Mouse (Mus musculus): ENCODE measurements around the gene Cltrn. TPM values are rescaled to one million over a fixed set of nuclear protein-coding genes. Genes with fewer than 3 reads are reported as not detected.

Gene Cltrn
- polyA plus RNA-seq (2021), result not detected

DNA sequence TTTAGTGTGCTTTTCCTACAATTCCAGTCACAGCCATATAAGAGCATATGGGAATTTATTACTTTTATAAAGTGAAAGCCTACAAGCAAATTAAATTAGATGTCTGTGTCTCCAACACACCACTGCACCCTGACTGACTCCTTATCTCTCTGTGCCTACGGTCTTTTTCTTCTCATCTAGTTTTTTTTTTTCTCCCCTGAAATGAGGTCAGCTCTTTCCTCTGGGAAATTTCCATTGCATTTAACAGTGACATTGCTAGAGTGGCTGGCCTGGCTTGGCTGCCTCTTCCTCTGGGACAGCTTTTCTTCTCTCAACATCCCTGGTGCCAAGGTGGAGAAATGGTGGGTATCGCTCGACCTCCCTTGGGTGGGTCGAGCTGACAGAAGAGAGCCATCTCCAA, at the start of gene Cltrn:
Gene Cltrn, plus strand, starts transcription at position 249 of the 400 bp plus-strand sequence.
- POLR2A ChIA-PET, result no interaction called here
- no peaks in the 10 kb centered on the region for H3K27me3 ChIP-seq
- CTCF ChIA-PET, result no interaction called here
- DNase-seq (ENCODE audit: low read depth, low spot score), result no peak
- in situ Hi-C loops (cut with MboI; ENCODE audit: low pct_unique_long_range_greater_than_20kb), result loop anchor here (10.0 kb wide), 1 partner anchor 356 kb away; no protein-coding TSS in a partner anchor
- no peak for TF ChIP-seq CTCF (IDR thresholded peaks at IDR 0.05)
- ATAC-seq, result no peak

DNA sequence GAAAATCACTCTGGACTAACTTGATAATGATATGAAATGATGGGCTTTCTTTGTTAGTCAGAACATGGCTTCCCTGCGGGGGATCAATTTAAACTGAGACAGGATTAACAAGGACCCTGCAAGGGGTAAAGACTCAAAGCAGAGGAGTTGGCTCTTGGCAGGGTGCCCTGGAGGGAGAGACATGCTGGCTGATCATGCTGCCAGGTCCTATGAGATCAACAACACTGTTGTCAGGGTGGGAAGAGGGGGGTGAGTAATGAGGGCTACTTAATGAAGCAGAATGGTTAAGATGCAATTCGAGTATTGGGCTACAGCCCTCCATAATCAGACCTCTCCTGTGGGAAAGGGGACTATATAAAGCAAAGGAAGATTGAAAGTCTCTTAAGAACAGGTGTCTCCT, 49.7 kb upstream of the Cltrn start:
- peaks cover 3% of the 10 kb centered on the region for H3K27me3 ChIP-seq
- CTCF ChIA-PET, result no interaction called here
- peak; percentile 51 for ATAC-seq
- no peak for TF ChIP-seq CTCF (IDR thresholded peaks at IDR 0.05)
- DNase-seq (ENCODE audit: low read depth, low spot score), result no peak
- POLR2A ChIA-PET, result no interaction called here
- in situ Hi-C loops (cut with MboI; ENCODE audit: low pct_unique_long_range_greater_than_20kb), result no loop called here

- ATAC-seq, result no peak
- TF ChIP-seq CTCF (IDR thresholded peaks at IDR 0.05), result no peak
- ChIA-PET CTCF (no interaction called here), POLR2A (no interaction called here)
- in situ Hi-C loops (cut with MboI; ENCODE audit: low pct_unique_long_range_greater_than_20kb), result no loop called here
- peaks cover 3% of the 10 kb centered on the region for H3K27me3 ChIP-seq
- DNase-seq (ENCODE audit: low read depth, low spot score), result no peak
These were observed 46.6 kb upstream of the Cltrn start for GRCm38 (mm10) chrX:164042069-164042468.

DNA sequence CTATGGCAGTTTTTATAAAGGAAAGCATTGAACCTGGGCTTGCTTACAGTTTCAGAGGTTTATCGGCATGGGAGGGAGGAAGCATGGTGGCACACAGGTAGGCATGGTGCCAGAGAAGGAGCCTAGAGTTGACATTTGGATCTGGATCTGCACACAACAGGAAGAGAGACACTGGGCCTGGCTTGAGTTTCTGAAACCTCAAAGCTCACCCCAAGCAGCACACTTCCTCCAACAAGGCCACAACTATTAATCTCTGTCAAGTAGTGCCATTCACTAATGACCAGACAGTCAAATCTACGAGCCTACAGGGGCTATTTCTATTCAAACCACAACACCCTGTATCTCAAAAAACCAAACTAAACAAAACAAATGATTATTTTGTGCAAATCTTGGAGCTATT, 41.9 kb upstream of the Cltrn start:
- no peak for TF ChIP-seq CTCF (IDR thresholded peaks at IDR 0.05)
- in situ Hi-C loops (cut with MboI; ENCODE audit: low pct_unique_long_range_greater_than_20kb), result no loop called here
- DNase-seq (ENCODE audit: low read depth, low spot score) (no peak), ATAC-seq (no peak)
- ChIA-PET POLR2A (no interaction called here), CTCF (no interaction called here)
- no peaks in the 10 kb centered on the region for H3K27me3 ChIP-seq

GRCm38 (mm10) chrX:164055726-164056125, 32.9 kb upstream of the Cltrn start:
- ChIA-PET POLR2A (no interaction called here), CTCF (interaction anchor here (0.9 kb wide), 1 partner anchor 18 kb away, joined by 3 read pairs; no protein-coding TSS in a partner anchor)
- no peaks in the 10 kb centered on the region for H3K27me3 ChIP-seq
- DNase-seq (ENCODE audit: low read depth, low spot score) (no peak), ATAC-seq (no peak)
- in situ Hi-C loops (cut with MboI; ENCODE audit: low pct_unique_long_range_greater_than_20kb), result no loop called here
- TF ChIP-seq CTCF (IDR thresholded peaks at IDR 0.05), result no peak

- ChIA-PET POLR2A (no interaction called here), CTCF (interaction anchor here (1.4 kb wide), 2 partner anchors 22 to 32 kb away, joined by 4 read pairs; no protein-coding TSS in a partner anchor)
- no peaks in the 10 kb centered on the region for H3K27me3 ChIP-seq
- ATAC-seq, result no peak
- no peak for TF ChIP-seq CTCF (IDR thresholded peaks at IDR 0.05)
- in situ Hi-C loops (cut with MboI; ENCODE audit: low pct_unique_long_range_greater_than_20kb), result no loop called here
- no peak for DNase-seq (ENCODE audit: low read depth, low spot score)
These were observed 30.1 kb upstream of the Cltrn start for GRCm38 (mm10) chrX:164058523-164058922.

DNA sequence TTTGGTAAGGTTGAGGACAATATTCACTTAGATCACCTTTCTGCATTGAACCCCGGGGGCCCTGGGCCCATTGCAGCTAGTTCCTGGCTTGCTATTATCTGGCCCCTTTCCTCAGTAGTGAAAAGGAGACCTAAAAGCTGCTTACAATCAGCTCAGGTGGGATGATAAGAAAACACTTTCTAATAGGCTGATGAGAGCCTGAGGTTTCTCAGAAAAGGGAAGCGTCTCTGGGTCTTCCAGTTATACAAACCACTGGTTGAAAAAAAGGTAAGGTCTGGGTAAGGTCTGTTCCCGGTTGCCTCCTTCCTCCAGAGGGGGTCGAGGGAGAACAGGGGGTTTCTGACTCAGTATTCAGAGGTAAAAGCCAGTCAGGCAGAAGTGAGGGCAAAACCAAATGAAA, 29.6 kb upstream of the Cltrn start:
- no peak for TF ChIP-seq CTCF (IDR thresholded peaks at IDR 0.05)
- ChIA-PET POLR2A (no interaction called here), CTCF (interaction anchor here (1.4 kb wide), 2 partner anchors 22 to 32 kb away, joined by 4 read pairs; no protein-coding TSS in a partner anchor)
- ATAC-seq, result no peak
- no peaks in the 10 kb centered on the region for H3K27me3 ChIP-seq
- in situ Hi-C loops (cut with MboI; ENCODE audit: low pct_unique_long_range_greater_than_20kb), result no loop called here
- no peak for DNase-seq (ENCODE audit: low read depth, low spot score)

- ATAC-seq (peak; percentile 80), DNase-seq (ENCODE audit: low read depth, low spot score) (peak; percentile 24)
- H3K27me3 ChIP-seq, result peaks cover 3% of the 10 kb centered on the region
- ChIA-PET POLR2A (interaction anchor here (0.7 kb wide), 1 partner anchor 111 kb away, joined by 5 read pairs; no protein-coding TSS in a partner anchor), CTCF (interaction anchor here (0.6 to 1.7 kb wide), 9 partner anchors 9 to 245 kb away, joined by 3 to 7 read pairs (median 3); partner anchors contain the start of gene Siah1b)
- in situ Hi-C loops (cut with MboI; ENCODE audit: low pct_unique_long_range_greater_than_20kb), result no loop called here
- TF ChIP-seq CTCF (IDR thresholded peaks at IDR 0.05), result peak; percentile 90
These were observed 22.4 kb upstream of the Cltrn start for GRCm38 (mm10) chrX:164066185-164066584.

DNA sequence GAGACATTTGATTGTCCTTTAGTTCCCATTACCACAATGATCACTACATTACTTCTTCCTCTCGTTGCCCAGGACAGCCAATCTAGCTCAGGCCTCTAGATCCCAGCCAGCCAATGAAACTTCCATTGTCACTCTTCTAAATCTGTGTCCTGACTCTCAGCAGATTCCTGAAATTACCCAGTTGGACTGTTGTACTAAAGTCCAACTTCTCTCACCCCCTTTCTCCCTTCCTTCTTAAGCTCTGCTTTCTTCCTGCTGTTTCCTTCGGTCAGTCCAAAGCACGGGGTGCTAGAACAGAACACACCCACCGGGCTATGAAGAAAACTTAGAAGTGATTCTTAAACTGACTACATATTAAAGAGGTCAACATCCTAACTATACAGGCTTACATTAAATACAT, 19.7 kb upstream of the Cltrn start:
- DNase-seq (ENCODE audit: low read depth, low spot score), result no peak

DNA sequence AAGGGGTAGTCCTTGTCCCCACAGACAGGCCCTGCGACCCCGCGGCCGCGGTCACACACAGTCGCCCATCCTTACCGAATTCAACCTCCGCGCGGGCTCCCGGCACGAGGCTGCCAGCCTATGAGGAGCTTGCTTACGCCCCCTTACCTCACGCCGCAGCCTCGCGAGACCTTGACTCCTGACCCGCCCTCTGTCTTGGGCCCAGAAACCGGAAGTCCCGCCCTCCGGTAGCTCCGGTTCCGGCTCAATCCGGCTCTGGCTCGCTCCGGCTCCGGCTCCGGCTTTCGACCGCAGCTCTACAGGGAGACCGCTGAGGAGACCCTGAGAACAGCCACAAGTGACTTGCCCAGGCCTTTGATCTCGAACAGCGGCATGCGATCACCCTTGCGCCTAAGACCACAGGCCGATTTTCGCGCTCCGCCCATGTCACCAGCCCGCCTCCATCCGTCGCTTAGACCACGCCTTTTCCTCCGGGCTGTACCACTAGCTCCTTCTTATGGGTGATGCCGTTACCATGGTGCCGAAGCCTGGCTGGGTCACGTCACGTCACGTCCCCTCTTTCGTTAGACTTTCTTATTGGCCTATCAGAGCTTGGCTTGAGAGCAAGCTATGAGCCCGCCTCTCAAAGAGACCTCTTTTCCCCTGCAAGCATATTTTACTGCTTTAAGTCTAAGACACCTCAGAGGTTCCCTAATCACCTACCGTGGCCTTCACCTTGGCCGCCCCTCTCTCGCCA, 12.4 kb upstream of the Cltrn start, which contains the start of gene Siah1b:
Gene Siah1b, minus strand, starts transcription at position 454 of the 736 bp plus-strand sequence.
- ChIA-PET CTCF (interaction anchor here (0.9 to 2.3 kb wide), 3 partner anchors 10 to 316 kb away, joined by 3 to 7 read pairs (median 3); no protein-coding TSS in a partner anchor), POLR2A (no interaction called here)
- DNase-seq (ENCODE audit: low read depth, low spot score), result peak; percentile 54
- ATAC-seq, result peak; percentile 97
- in situ Hi-C loops (cut with MboI; ENCODE audit: low pct_unique_long_range_greater_than_20kb), result loop anchor here (10.0 kb wide), 1 partner anchor 121 kb away; the partner anchor contains the start of gene Zrsr2
- no peak for TF ChIP-seq CTCF (IDR thresholded peaks at IDR 0.05)
- H3K27me3 ChIP-seq, result peaks cover 11% of the 10 kb centered on the region

More for the DNA sequence above, 19.7 kb upstream of the Cltrn start:
- in situ Hi-C loops (cut with MboI; ENCODE audit: low pct_unique_long_range_greater_than_20kb), result no loop called here
- CTCF ChIA-PET, result interaction anchor here (0.7 kb wide), 1 partner anchor 521 kb away, joined by 3 read pairs; no protein-coding TSS in a partner anchor
- no peak for TF ChIP-seq CTCF (IDR thresholded peaks at IDR 0.05)
- H3K27me3 ChIP-seq, result peaks cover 8% of the 10 kb centered on the region
- no peak for ATAC-seq
- POLR2A ChIA-PET, result no interaction called here

GRCm38 (mm10) chrX:164082030-164082429, 6.6 kb upstream of the Cltrn start:
- ChIA-PET CTCF (no interaction called here), POLR2A (no interaction called here)
- H3K27me3 ChIP-seq, result peaks cover 6% of the 10 kb centered on the region
- DNase-seq (ENCODE audit: low read depth, low spot score) (no peak), ATAC-seq (no peak)
- TF ChIP-seq CTCF (IDR thresholded peaks at IDR 0.05), result no peak
- in situ Hi-C loops (cut with MboI; ENCODE audit: low pct_unique_long_range_greater_than_20kb), result loop anchor here (5.0 to 10.0 kb wide), 2 partner anchors 100 to 363 kb away; no protein-coding TSS in a partner anchor

All from Patski (cell line).